Mouse (Mus musculus) liver, adult 2 months (tissue): ENCODE data around the gene Dhx34. TPM values are rescaled to one million over a fixed set of nuclear protein-coding genes. Genes with fewer than 3 reads are reported as not detected.

ENCODE experiments used
- DNase-seq: peaks from one replicate; pipeline ENCODE4 v3.0.0-alpha.2; 2011; ENCODE audit warnings: low read depth, low spot score; ENCODE audit errors: extremely low read depth
- H3K27ac ChIP-seq: fragments of 200-500 bp; replicated peaks from 2 replicates; pipeline ENCODE4 v1.5.1; 2012; ENCODE audit warnings: low read depth, mild to moderate bottlenecking, control low read depth, inconsistent platforms, low read length; ENCODE audit not compliant: insufficient read depth
- H3K27me3 ChIP-seq: fragments of 200-500 bp; 2 replicates; pipeline ENCODE4 v1.6.1; 2012; ENCODE audit warnings: mild to moderate bottlenecking, moderate library complexity, low read length, inconsistent platforms; ENCODE audit not compliant: control insufficient read depth, insufficient read depth
- H3K36me3 ChIP-seq: fragments of 200-500 bp; 2 replicates; pipeline ENCODE4 v1.6.1; 2012; ENCODE audit warnings: low read length, inconsistent platforms; ENCODE audit not compliant: control insufficient read depth, insufficient read depth
- H3K4me1 ChIP-seq: fragments of 200-500 bp; 2 replicates; pipeline ENCODE4 v1.6.1; 2011; ENCODE audit warnings: low read length; ENCODE audit not compliant: control insufficient read depth, insufficient read depth
- H3K4me3 ChIP-seq: fragments of 200-500 bp; 2 replicates; pipeline ENCODE4 v1.5.1; 2011; ENCODE audit warnings: low read depth, mild to moderate bottlenecking, control low read depth, low read length, moderate library complexity; ENCODE audit not compliant: insufficient read depth
- H3K79me2 ChIP-seq: fragments of 200-500 bp; 2 replicates; pipeline ENCODE4 v1.6.1; 2012; ENCODE audit warnings: inconsistent platforms, mild to moderate bottlenecking, low read length, moderate library complexity; ENCODE audit not compliant: control insufficient read depth, insufficient read depth
- H3K9ac ChIP-seq: fragments of 200-500 bp; 2 replicates; pipeline ENCODE4 v1.6.1; 2012; ENCODE audit warnings: low read depth, mild to moderate bottlenecking, control low read depth, inconsistent platforms, low read length
- CTCF ChIP-seq: fragments of 200-500 bp; IDR thresholded peaks from 2 replicates; pipeline ENCODE4 v1.5.1; 2011; ENCODE audit warnings: low read depth, low read length, control low read depth
- POLR2A ChIP-seq: fragments of 200-500 bp; IDR thresholded peaks from 2 replicates; pipeline ENCODE4 v1.6.1; 2011; ENCODE audit warnings: low read length, control low read depth; ENCODE audit not compliant: insufficient read depth; ENCODE audit errors: extremely low read depth
- WGBS: fragments of 180-500 bp; shearing (Covaris S2); methylation state at CpG from one replicate; pipeline ENCODE4 v1.1.7; 2018; 5-methylcytosine and 5-hydroxymethylcytosine counted together
- polyA plus RNA-seq: library from polyadenylated mRNA; depleted of rRNA; stranded (reverse); fragments of >200 nt; gene quantifications from 2 replicates; pipeline ENCODE4 v1.2.3, GENCODE M21; 2012
- total RNA-seq: library from RNA; depleted of rRNA; stranded (reverse); fragments of >200 nt; gene quantifications from 2 replicates; pipeline ENCODE4 v1.2.3, GENCODE M21; 2014

Gene Dhx34
- total and polyA plus RNA-seq, 2 experiments = 4.3 to 12.5 TPM

- TF ChIP-seq CTCF (peak; percentile 84), POLR2A (no peak)
- WGBS = 18% methylated on average over 5 of the region's 5 CpGs
- DNase-seq = peak; percentile 21
- Histone ChIP-seq H3K79me2 (no peaks in the 10 kb centered on the region), H3K4me3 (no peak overlapping the region), H3K36me3 (no peaks in the 10 kb centered on the region), H3K27ac (no peak overlapping the region), H3K27me3 (no peaks in the 10 kb centered on the region), H3K4me1 (no peaks in the 10 kb centered on the region), H3K9ac (no peak overlapping the region)
Observed at GRCm38 (mm10) chr7:16192315-16192714, 29.5 kb downstream of the Dhx34 start.

GRCm38 (mm10) chr7:16187494-16187893 lies 34.3 kb downstream of the Dhx34 start:
- TF ChIP-seq CTCF (no peak), POLR2A (no peak)
- 76% methylated on average over 8 of the region's 8 CpGs for WGBS
- no peak overlapping the region for H3K9ac ChIP-seq
- DNase-seq = no peak
- H3K36me3 ChIP-seq = no peaks in the 10 kb centered on the region
- no peak overlapping the region for H3K4me3 ChIP-seq
- H3K27ac ChIP-seq = no peak overlapping the region
- no peaks in the 10 kb centered on the region for H3K4me1 ChIP-seq
- H3K27me3 ChIP-seq = no peaks in the 10 kb centered on the region
- no peaks in the 10 kb centered on the region for H3K79me2 ChIP-seq

GRCm38 (mm10) chr7:16183663-16184062 lies 38.2 kb downstream of the Dhx34 start:
- DNase-seq = no peak

GRCm38 (mm10) chr7:16178114-16178513 lies 43.7 kb downstream of the Dhx34 start:
- no peaks in the 10 kb centered on the region for H3K36me3 ChIP-seq
- no peak for DNase-seq
- H3K27ac ChIP-seq = no peak overlapping the region
- no peak overlapping the region for H3K9ac ChIP-seq
- H3K4me3 ChIP-seq = no peak overlapping the region
- H3K79me2 ChIP-seq = no peaks in the 10 kb centered on the region
- TF ChIP-seq CTCF (no peak), POLR2A (no peak)
- peaks cover 10% of the 10 kb centered on the region for H3K27me3 ChIP-seq
- WGBS = 82% methylated on average over 4 of the region's 4 CpGs
- H3K4me1 ChIP-seq = no peaks in the 10 kb centered on the region

More at GRCm38 (mm10) chr7:16183663-16184062, 38.2 kb downstream of the Dhx34 start:
- TF ChIP-seq CTCF (no peak), POLR2A (no peak)
- no peak overlapping the region for H3K4me3 ChIP-seq
- H3K27me3 ChIP-seq = no peaks in the 10 kb centered on the region
- H3K36me3 ChIP-seq = no peaks in the 10 kb centered on the region
- H3K9ac ChIP-seq = no peak overlapping the region
- no peak overlapping the region for H3K27ac ChIP-seq
- 20% methylated on average over 8 of the region's 8 CpGs for WGBS
- H3K4me1 ChIP-seq = no peaks in the 10 kb centered on the region
- no peaks in the 10 kb centered on the region for H3K79me2 ChIP-seq

GRCm38 (mm10) chr7:16175542-16175931 lies 46.3 kb downstream of the Dhx34 start:
- Histone ChIP-seq H3K9ac (peak overlapping the region; percentile 85), H3K27me3 (peaks cover 10% of the 10 kb centered on the region), H3K27ac (no peak overlapping the region), H3K79me2 (no peaks in the 10 kb centered on the region), H3K36me3 (no peaks in the 10 kb centered on the region), H3K4me1 (no peaks in the 10 kb centered on the region), H3K4me3 (peak overlapping the region; percentile 77)
- WGBS = 3% methylated on average over 10 of the region's 10 CpGs
- no peak for DNase-seq
- no peak for TF ChIP-seq POLR2A
- TF ChIP-seq CTCF = no peak

- no peaks in the 10 kb centered on the region for H3K36me3 ChIP-seq
- peak within 1 kb of the TSS; percentile 77 for H3K4me3 ChIP-seq
- WGBS = 4% methylated on average over 42 of the region's 42 CpGs
- DNase-seq = no peak
- H3K79me2 ChIP-seq = no peaks in the 10 kb centered on the region
- TF ChIP-seq POLR2A (no peak), CTCF (peak; percentile 26; the same call in 1 of the 2 replicates)
- H3K4me1 ChIP-seq = no peaks in the 10 kb centered on the region
- no peak within 1 kb of the TSS for H3K27ac ChIP-seq
- H3K9ac ChIP-seq = peak within 1 kb of the TSS; percentile 85
- peaks cover 10% of the 10 kb centered on the region for H3K27me3 ChIP-seq
Observed at GRCm38 (mm10) chr7:16174597-16175541, 47.0 kb downstream of the Dhx34 start, which contains the start of gene Meis3. Meis3 (plus strand) TSS chr7:16175090.
